Mouse (Mus musculus): ENCODE results near the gene Il12rb2.
A peak's percentile ranks its signal among the peaks of the same experiment; 100 is the strongest.

Gene Il12rb2

GRCm38 (mm10) chr6:67292042-67292623 lies 83.9 kb downstream of the Il12rb2 start:
- DNase-seq (ENCODE audit: low read depth): no peak

GRCm38 (mm10) chr6:67282897-67283296 lies 93.1 kb downstream of the Il12rb2 start:
- DNase-seq (ENCODE audit: low read depth): no peak

- no peak for DNase-seq (ENCODE audit: low read depth)
These were observed 94.3 kb downstream of the Il12rb2 start for GRCm38 (mm10) chr6:67281614-67282197.

GRCm38 (mm10) chr6:67277944-67278343 lies 98.0 kb downstream of the Il12rb2 start:
- DNase-seq (ENCODE audit: low read depth): no peak

GRCm38 (mm10) chr6:67269459-67269858 lies 106.5 kb downstream of the Il12rb2 start:
- DNase-seq (ENCODE audit: low read depth): no peak

- no peak for DNase-seq (ENCODE audit: low read depth)
These were observed 107.0 kb downstream of the Il12rb2 start for GRCm38 (mm10) chr6:67268983-67269382.

GRCm38 (mm10) chr6:67268245-67268612 lies 107.8 kb downstream of the Il12rb2 start:
- no peak for DNase-seq (ENCODE audit: low read depth)

GRCm38 (mm10) chr6:67267408-67268244 lies 108.4 kb downstream of the Il12rb2 start:
- DNase-seq (ENCODE audit: low read depth): peak; percentile 61

GRCm38 (mm10) chr6:67266664-67267407 lies 109.2 kb downstream of the Il12rb2 start:
- DNase-seq (ENCODE audit: low read depth): peak; percentile 98

GRCm38 (mm10) chr6:67266159-67266657 lies 109.8 kb downstream of the Il12rb2 start:
- no peak for DNase-seq (ENCODE audit: low read depth)

GRCm38 (mm10) chr6:67264935-67265334 lies 111.1 kb downstream of the Il12rb2 start:
- DNase-seq (ENCODE audit: low read depth): no peak

GRCm38 (mm10) chr6:67251095-67251494 lies 124.9 kb downstream of the Il12rb2 start:
- no peak for DNase-seq (ENCODE audit: low read depth)

- DNase-seq (ENCODE audit: low read depth): no peak
These were observed 131.5 kb downstream of the Il12rb2 start for GRCm38 (mm10) chr6:67244451-67244850.

- no peak for DNase-seq (ENCODE audit: low read depth)
These were observed 132.1 kb downstream of the Il12rb2 start for GRCm38 (mm10) chr6:67243765-67244420.

Data from naive thymus-derived CD4-positive, alpha-beta T cell, adult 2 months (primary cell).